ENCODE assay signal across 19 mouse cellular contexts in genomic region chr11:6487496-6487895, GRCm38 (mm10). TPM values are rescaled to one million over a fixed set of nuclear protein-coding genes. Genes with fewer than 3 reads are reported as not detected.
A peak's percentile ranks its signal among the peaks of the same experiment; 100 is the strongest.
DNase-seq lines count a peak whose midpoint lies in the region; ATAC-seq and TF ChIP-seq lines count a peak whose summit lies in the region.
"Had no signal": no experiment of that assay in that cellular context is flagged by ENCODE, and none has a peak within 500 bp of the region (broad histone marks: within the 10 kb centered on the region; RNA-seq: fewer than 3 reads in every experiment).

No protein-coding gene starts in this region.

- no peaks in the 10 kb centered on the region for H3K27me3 ChIP-seq in lung, embryonic 16.5 days (ENCODE audit: control insufficient read depth, insufficient read depth, low read depth, low read length)
- no peaks in the 10 kb centered on the region for H3K27me3 ChIP-seq in MEL (ENCODE audit: control insufficient read depth in 1 of 2, insufficient read depth in 2 of 2, low read length in 2 of 2)
- no peaks in the 10 kb centered on the region for H3K27me3 ChIP-seq in intestine, embryonic 15.5 days (replicated peaks)
- no peaks in the 10 kb centered on the region for H3K27me3 ChIP-seq in midbrain, postnatal 0 days (ENCODE audit: insufficient read depth, low read length)
- H3K27me3 ChIP-seq: heart, embryonic 15.5 days; liver, embryonic 12.5 days; neural tube, embryonic 13.5 days had no signal

- no peak for TF ChIP-seq POLR2A in MEL (IDR thresholded peaks at IDR 0.05; ENCODE audit: control insufficient read depth in 1 of 2, insufficient read depth in 1 of 2, low read depth in 1 of 2, low read length in 2 of 2, poor library complexity in 1 of 2)

- H3K9ac ChIP-seq in lung, embryonic 16.5 days (ENCODE audit: low read length), result 0 out of 2 replicates have a peak overlapping the region, but pooled peaks have one; percentile 11
- H3K9ac ChIP-seq in MEL (ENCODE audit: control insufficient read depth, low read depth, low read length, poor library complexity, severe bottlenecking), result peak overlapping the region; percentile 19; the same call in 1 of the 2 replicates
- no peak overlapping the region for H3K9ac ChIP-seq in intestine, embryonic 15.5 days
- H3K9ac ChIP-seq in midbrain, postnatal 0 days (replicated peaks; ENCODE audit: low read length, poor library complexity, severe bottlenecking), result no peak overlapping the region
- H3K9ac ChIP-seq: heart, embryonic 15.5 days; liver, embryonic 12.5 days; neural tube, embryonic 13.5 days had no signal

- H3K36me3 ChIP-seq in lung, embryonic 16.5 days (ENCODE audit: control insufficient read depth, insufficient read depth, low read length), result no peaks in the 10 kb centered on the region
- H3K36me3 ChIP-seq in MEL (ENCODE audit: control insufficient read depth in 1 of 2, insufficient read depth in 2 of 2, low read length in 2 of 2), result peaks cover 0 to 25% of the 10 kb centered on the region in 2 experiments; a peak in 2 of 4 replicates
- no peaks in the 10 kb centered on the region for H3K36me3 ChIP-seq in intestine, embryonic 15.5 days
- H3K36me3 ChIP-seq in midbrain, postnatal 0 days (ENCODE audit: insufficient read depth, low read length), result no peaks in the 10 kb centered on the region
- H3K36me3 ChIP-seq: heart, embryonic 15.5 days; liver, embryonic 12.5 days; neural tube, embryonic 13.5 days had no signal

- TF ChIP-seq EP300 in MEL (IDR thresholded peaks at IDR 0.05; ENCODE audit: low read depth in 1 of 2, low read length in 2 of 2), result peak in 1 of 2 experiments; percentile 20; a peak in 1 of 4 replicates

- no peak for TF ChIP-seq CTCF in MEL (IDR thresholded peaks at IDR 0.05 in 2 of 3, conservative IDR thresholded peaks at IDR 0.05 in 1 of 3; ENCODE audit: control insufficient read depth in 1 of 3, insufficient read depth in 1 of 3, low read depth in 2 of 3, low read length in 3 of 3, poor library complexity in 1 of 3, severe bottlenecking in 1 of 3)
- no peak for TF ChIP-seq CTCF in midbrain, postnatal 0 days (IDR thresholded peaks at IDR 0.05)

- no peaks in the 10 kb centered on the region for H3K79me2 ChIP-seq in MEL (ENCODE audit: control insufficient read depth, insufficient read depth, low read length, poor library complexity)

- DNase-seq in lung, postnatal 25 days (ENCODE audit: low spot score), result no peak
- peak; percentile 79 for DNase-seq in MEL (ENCODE audit: low read depth, low spot score)
- no peak for DNase-seq in midbrain, postnatal 0 days (ENCODE audit: low spot score)
- no peak for DNase-seq in layer of hippocampus, postnatal 36 days
- DNase-seq in embryo, embryonic 11 days, result no peak
- DNase-seq: adrenal gland, postnatal 36 days; cerebellum, adult 18-20 months; cerebellum, postnatal 36 days; heart, postnatal 4 days; kidney, adult 9 months; kidney, postnatal 25 days; left cerebral cortex, postnatal 4 days had no signal

- H3K4me2 ChIP-seq in lung, embryonic 16.5 days (ENCODE audit: low read depth, low read length), result no peak overlapping the region
- no peak overlapping the region for H3K4me2 ChIP-seq in intestine, embryonic 15.5 days (replicated peaks)
- H3K4me2 ChIP-seq in midbrain, postnatal 0 days (ENCODE audit: low read depth, low read length, poor library complexity, severe bottlenecking), result no peak overlapping the region
- H3K4me2 ChIP-seq: heart, embryonic 15.5 days; liver, embryonic 12.5 days; neural tube, embryonic 13.5 days had no signal

- WGBS in lung, embryonic 16.5 days, result 26% methylated on average over 7 of the region's 7 CpGs
- 33% methylated on average over 7 of the region's 7 CpGs for WGBS in intestine, embryonic 15.5 days
- WGBS in midbrain, postnatal 0 days, result 45% methylated on average over 7 of the region's 7 CpGs

- TF ChIP-seq RAD21 in MEL (IDR thresholded peaks at IDR 0.05; ENCODE audit: low read depth, low read length), result no peak

- H3K4me3 ChIP-seq in lung, embryonic 16.5 days (ENCODE audit: low read length), result no peak overlapping the region
- peak overlapping the region; percentile 1 to 32; a peak in 3 of 4 replicates for H3K4me3 ChIP-seq in MEL (ENCODE audit: control insufficient read depth in 1 of 2, insufficient read depth in 1 of 2, low read depth in 2 of 2, low read length in 2 of 2)
- no peak overlapping the region for H3K4me3 ChIP-seq in intestine, embryonic 15.5 days (replicated peaks)
- no peak overlapping the region for H3K4me3 ChIP-seq in midbrain, postnatal 0 days (ENCODE audit: low read depth, low read length)
- H3K4me3 ChIP-seq: heart, embryonic 15.5 days; left cerebral cortex, adult 2 months; liver, embryonic 12.5 days; neural tube, embryonic 13.5 days had no signal

- H3K4me1 ChIP-seq in lung, embryonic 16.5 days (replicated peaks; ENCODE audit: control insufficient read depth, insufficient read depth, low read length), result peaks cover 3% of the 10 kb centered on the region
- peaks cover 10 to 34% of the 10 kb centered on the region in 2 experiments for H3K4me1 ChIP-seq in MEL (ENCODE audit: control insufficient read depth in 1 of 2, insufficient read depth in 2 of 2, low read length in 2 of 2)
- peaks cover 7% of the 10 kb centered on the region; the same call in 1 of the 2 replicates for H3K4me1 ChIP-seq in intestine, embryonic 15.5 days (replicated peaks)
- no peaks in the 10 kb centered on the region for H3K4me1 ChIP-seq in midbrain, postnatal 0 days (ENCODE audit: insufficient read depth, low read length)
- H3K4me1 ChIP-seq: neural tube, embryonic 13.5 days had no signal

- peak overlapping the region; percentile 46; the same call in 1 of the 2 replicates for H3K27ac ChIP-seq in lung, embryonic 16.5 days (ENCODE audit: low read length)
- H3K27ac ChIP-seq in MEL (ENCODE audit: control insufficient read depth, low read depth, low read length), result 0 out of 2 replicates have a peak overlapping the region, but pooled peaks have one; percentile 7
- no peak overlapping the region for H3K27ac ChIP-seq in intestine, embryonic 15.5 days
- no peak overlapping the region for H3K27ac ChIP-seq in midbrain, postnatal 0 days (ENCODE audit: low read depth, low read length)
- H3K27ac ChIP-seq: heart, embryonic 15.5 days; left cerebral cortex, adult 2 months; liver, embryonic 12.5 days; neural tube, embryonic 13.5 days had no signal

- peak; percentile 80 for ATAC-seq in lung, embryonic 16.5 days (ENCODE audit: low read depth)
- ATAC-seq in intestine, embryonic 15.5 days, result peak; percentile 36; the same call in 1 of the 2 replicates
- ATAC-seq in midbrain, postnatal 0 days (ENCODE audit: low FRiP score), result no peak
- ATAC-seq: activated CD4-positive, CD25-positive, alpha-beta regulatory T cell, adult 4 months; liver, embryonic 12.5 days had no signal

- H3K9me3 ChIP-seq in lung, embryonic 16.5 days (ENCODE audit: control insufficient read depth, low read length), result no peaks in the 10 kb centered on the region; the same call in 1 of the 2 replicates
- no peaks in the 10 kb centered on the region for H3K9me3 ChIP-seq in MEL (replicated peaks; ENCODE audit: insufficient read depth, low read length)
- H3K9me3 ChIP-seq in intestine, embryonic 15.5 days, result no peaks in the 10 kb centered on the region
- H3K9me3 ChIP-seq in midbrain, postnatal 0 days (ENCODE audit: low read length), result no peaks in the 10 kb centered on the region
- H3K9me3 ChIP-seq: heart, embryonic 15.5 days; liver, embryonic 12.5 days; neural tube, embryonic 13.5 days had no signal

TF ChIP-seq in MEL, 35 proteins besides CTCF, POLR2A, EP300 and RAD21 (continues in another document):
- TF ChIP-seq MXI1 (IDR thresholded peaks at IDR 0.05; ENCODE audit: low read depth, low read length), result no peak

RNA-seq across cellular contexts. Expression of gene Purb, which starts 11.8 kb away (rescaled TPM):
- 31.2 and 32.6 TPM in 2 replicates for polyA plus RNA-seq in lung, embryonic 16.5 days (2015; fragmentation: Nextera tagmentation; extraction: Ambion mirVana)
- total RNA-seq in MEL (2012; rRNA removed), result 29.3 and 33.9 TPM in 2 replicates
- polyA plus RNA-seq in MEL (2012; ENCODE audit: insufficient read depth in 1 of 2, insufficient read length in 2 of 2, low read depth in 1 of 2, low replicate concordance in 2 of 2, missing spikeins in 1 of 2), result 10 to 100 TPM; 23.1 to 32.7 TPM
- 26.6 and 28.8 TPM in 2 replicates for polyA plus RNA-seq in intestine, embryonic 15.5 days (2015; fragmentation: Nextera tagmentation; extraction: Ambion mirVana)
- total RNA-seq in midbrain, postnatal 0 days (2014; rRNA removed), result 38.0 and 45.1 TPM in 2 replicates
- 12.2 and 14.2 TPM in 2 replicates for polyA plus RNA-seq in midbrain, postnatal 0 days (2015; fragmentation: Nextera tagmentation; extraction: Ambion mirVana)
- total RNA-seq in layer of hippocampus, postnatal 36 days (2021), result 100 to 1,000 TPM; 255 to 257 TPM

RNA-seq across cellular contexts. Expression of gene Myo1g, which starts 33.3 kb away (rescaled TPM):
- 3.8 and 5.0 TPM in 2 replicates for polyA plus RNA-seq in lung, embryonic 16.5 days (2015; fragmentation: Nextera tagmentation; extraction: Ambion mirVana)
- 19.4 and 22.8 TPM in 2 replicates for total RNA-seq in MEL (2012; rRNA removed)
- 10 to 100 TPM in 1 of 2 experiments, not detected in 1; 33.3 TPM for polyA plus RNA-seq in MEL (2012; ENCODE audit: insufficient read depth in 1 of 2, insufficient read length in 2 of 2, low read depth in 1 of 2, low replicate concordance in 2 of 2, missing spikeins in 1 of 2)
- 1.8 and 1.9 TPM in 2 replicates for polyA plus RNA-seq in intestine, embryonic 15.5 days (2015; fragmentation: Nextera tagmentation; extraction: Ambion mirVana)
- 0.99 and 1.5 TPM in 2 replicates for total RNA-seq in midbrain, postnatal 0 days (2014; rRNA removed)
- 0.38 and 0.62 TPM in 2 replicates for polyA plus RNA-seq in midbrain, postnatal 0 days (2015; fragmentation: Nextera tagmentation; extraction: Ambion mirVana)
- 1 to 10 TPM in 1 of 2 experiments, under 1 TPM in 1; 0.45 to 1.1 TPM for total RNA-seq in layer of hippocampus, postnatal 36 days (2021)

RNA-seq across cellular contexts. Expression of gene H2afv, which starts 43.3 kb away (rescaled TPM):
- polyA plus RNA-seq in lung, embryonic 16.5 days (2015; fragmentation: Nextera tagmentation; extraction: Ambion mirVana), result 581 and 621 TPM in 2 replicates
- 70.6 and 97.2 TPM in 2 replicates for total RNA-seq in MEL (2012; rRNA removed)
- polyA plus RNA-seq in MEL (2012; ENCODE audit: insufficient read depth in 1 of 2, insufficient read length in 2 of 2, low read depth in 1 of 2, low replicate concordance in 2 of 2, missing spikeins in 1 of 2), result 100 to 1,000 TPM in 1 of 2 experiments, not detected in 1; 159 TPM
- 424 and 429 TPM in 2 replicates for polyA plus RNA-seq in intestine, embryonic 15.5 days (2015; fragmentation: Nextera tagmentation; extraction: Ambion mirVana)
- 46.2 and 57.2 TPM in 2 replicates for total RNA-seq in midbrain, postnatal 0 days (2014; rRNA removed)
- polyA plus RNA-seq in midbrain, postnatal 0 days (2015; fragmentation: Nextera tagmentation; extraction: Ambion mirVana), result 133 and 142 TPM in 2 replicates
- total RNA-seq in layer of hippocampus, postnatal 36 days (2021), result 10 to 100 TPM; 41.8 to 42.6 TPM

RNA-seq across cellular contexts. Expression of gene Ccm2, which starts 59.2 kb away (rescaled TPM):
- 79.1 and 79.3 TPM in 2 replicates for polyA plus RNA-seq in lung, embryonic 16.5 days (2015; fragmentation: Nextera tagmentation; extraction: Ambion mirVana)
- total RNA-seq in MEL (2012; rRNA removed), result 65.2 and 66.4 TPM in 2 replicates
- 10 to 100 TPM in 1 of 2 experiments, not detected in 1; 49.2 TPM for polyA plus RNA-seq in MEL (2012; ENCODE audit: insufficient read depth in 1 of 2, insufficient read length in 2 of 2, low read depth in 1 of 2, low replicate concordance in 2 of 2, missing spikeins in 1 of 2)
- 73.8 and 76.9 TPM in 2 replicates for polyA plus RNA-seq in intestine, embryonic 15.5 days (2015; fragmentation: Nextera tagmentation; extraction: Ambion mirVana)
- total RNA-seq in midbrain, postnatal 0 days (2014; rRNA removed), result 45.6 and 71.3 TPM in 2 replicates
- polyA plus RNA-seq in midbrain, postnatal 0 days (2015; fragmentation: Nextera tagmentation; extraction: Ambion mirVana), result 64.3 and 67.1 TPM in 2 replicates
- 10 to 100 TPM; 52.1 to 53.4 TPM for total RNA-seq in layer of hippocampus, postnatal 36 days (2021)

Comparison
In these comparisons a context has a peak if more than half of its experiments do, and no peak if none do; other contexts are left out.
1. H3K27ac ChIP-seq: peak in lung, embryonic 16.5 days (single experiment) and MEL (single experiment); none in intestine, embryonic 15.5 days (single experiment) and midbrain, postnatal 0 days (single experiment).
2. H3K4me3 ChIP-seq: peak in MEL (2 of 2); none in lung, embryonic 16.5 days (single experiment), intestine, embryonic 15.5 days (single experiment) and midbrain, postnatal 0 days (single experiment).
3. H3K9ac ChIP-seq: peak in lung, embryonic 16.5 days (single experiment) and MEL (single experiment); none in intestine, embryonic 15.5 days (single experiment) and midbrain, postnatal 0 days (single experiment).